Mouse (Mus musculus): ENCODE data around the gene Tcf3.

DNA sequence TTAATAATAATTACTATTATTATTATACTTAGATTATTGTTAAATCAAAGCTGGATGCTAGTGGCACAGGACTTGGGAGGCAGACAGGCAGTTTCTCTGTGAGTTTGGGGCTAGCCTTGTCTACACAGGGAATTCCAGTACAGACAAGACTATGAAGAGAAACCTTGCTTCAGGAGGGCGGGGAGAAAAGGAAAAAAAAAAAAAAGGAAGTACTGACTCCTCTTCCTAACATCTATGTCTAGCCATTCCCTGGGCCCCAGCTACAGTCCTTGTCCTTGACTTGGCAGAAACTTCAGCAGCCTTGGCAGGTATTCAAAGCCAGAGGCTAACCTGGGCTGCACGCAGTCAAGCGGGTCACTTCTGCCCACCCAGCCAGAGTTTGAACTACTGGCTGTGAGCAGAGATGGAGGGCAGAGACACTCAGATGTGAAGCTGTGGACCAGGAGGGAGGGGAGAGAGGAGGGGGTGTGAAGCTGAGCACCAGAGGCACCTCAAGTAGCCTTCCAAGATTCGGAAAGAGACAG lies 44.2 kb downstream of the Tcf3 start:
- TF ChIP-seq GABPA (IDR thresholded peaks at IDR 0.05; ENCODE audit: low read depth, low read length) (no peak), POLR2A (IDR thresholded peaks at IDR 0.05; ENCODE audit: control insufficient read depth in 1 of 2, insufficient read depth in 1 of 2, low read depth in 1 of 2, low read length in 2 of 2, poor library complexity in 1 of 2) (no peak)
